Mouse (Mus musculus): ENCODE measurements around the gene Crkl. TPM values are rescaled to one million over a fixed set of nuclear protein-coding genes. Genes with fewer than 3 reads are reported as not detected.

Gene Crkl
- total RNA-seq, 1 experiment from 2014 or later = 39.7 TPM

- no peak for ATAC-seq (ENCODE audit: extremely low read depth, insufficient number of reproducible peaks, low FRiP score, poor library complexity, severe bottlenecking)
These were observed 67.1 kb downstream of the Crkl start for GRCm38 (mm10) chr16:17518910-17519309.

DNA sequence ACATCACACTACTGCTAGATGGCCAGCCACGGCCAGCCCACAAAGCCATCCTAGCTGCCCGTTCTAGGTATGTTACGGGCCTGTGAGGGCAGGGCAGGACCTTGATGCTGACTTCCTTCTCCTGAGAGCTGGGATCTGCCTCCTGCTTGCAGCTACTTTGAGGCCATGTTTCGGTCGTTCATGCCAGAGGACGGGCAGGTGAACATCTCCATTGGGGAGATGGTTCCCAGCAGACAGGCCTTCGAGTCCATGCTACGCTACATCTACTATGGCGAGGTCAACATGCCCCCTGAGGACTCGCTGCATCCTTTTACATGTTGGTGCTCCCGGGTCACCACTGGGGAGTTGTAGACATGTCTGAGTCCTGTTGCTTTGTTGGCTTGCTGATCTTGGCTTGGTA lies 72.4 kb downstream of the Crkl start:
- ATAC-seq (ENCODE audit: extremely low read depth, insufficient number of reproducible peaks, low FRiP score, poor library complexity, severe bottlenecking) = no peak

DNA sequence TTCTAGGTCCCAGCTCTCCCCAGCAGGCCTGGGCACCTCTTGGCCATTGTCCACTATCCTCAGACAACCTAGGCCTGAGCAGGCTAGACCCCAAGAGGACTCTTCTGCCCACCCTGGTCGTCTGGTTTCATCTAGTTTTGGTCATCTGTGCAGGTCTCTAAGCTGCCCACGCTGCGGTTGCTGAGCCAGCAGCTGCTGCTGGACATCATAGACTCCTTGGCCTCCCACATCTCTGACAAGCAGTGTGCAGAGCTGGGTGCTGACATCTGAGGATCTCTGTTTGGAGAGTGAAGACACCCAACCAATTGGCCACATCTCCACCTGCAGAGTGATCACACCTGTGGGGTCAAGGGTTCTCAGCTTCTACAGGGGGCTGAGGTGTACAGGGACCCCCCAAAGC lies 73.7 kb downstream of the Crkl start:
- ATAC-seq (ENCODE audit: extremely low read depth, insufficient number of reproducible peaks, low FRiP score, poor library complexity, severe bottlenecking) = no peak

DNA sequence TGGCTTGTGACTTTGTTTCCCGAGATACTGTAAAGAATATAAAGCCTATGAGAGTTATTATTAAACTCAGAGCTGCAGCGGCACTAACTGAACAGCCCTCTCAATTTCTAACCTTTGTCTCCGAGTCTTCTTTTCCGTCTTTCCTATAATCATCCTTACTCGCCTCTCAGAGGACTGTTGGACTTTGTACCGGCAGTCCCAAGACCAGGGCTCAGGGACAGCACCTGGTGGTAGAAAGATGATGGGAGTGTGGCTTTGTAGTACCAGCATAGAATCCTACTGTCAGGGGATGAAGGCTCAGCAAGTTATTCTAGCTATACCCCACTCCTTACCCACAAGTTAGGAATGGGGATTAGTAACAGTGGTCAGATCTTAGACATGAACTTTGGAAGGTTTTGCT lies 74.4 kb downstream of the Crkl start:
- no peak for ATAC-seq (ENCODE audit: extremely low read depth, insufficient number of reproducible peaks, low FRiP score, poor library complexity, severe bottlenecking)

GRCm38 (mm10) chr16:17527606-17528005 lies 75.8 kb downstream of the Crkl start:
- ATAC-seq (ENCODE audit: extremely low read depth, insufficient number of reproducible peaks, low FRiP score, poor library complexity, severe bottlenecking) = no peak

- no peak for ATAC-seq (ENCODE audit: extremely low read depth, insufficient number of reproducible peaks, low FRiP score, poor library complexity, severe bottlenecking)
These were observed 76.5 kb downstream of the Crkl start for GRCm38 (mm10) chr16:17528276-17528675.

DNA sequence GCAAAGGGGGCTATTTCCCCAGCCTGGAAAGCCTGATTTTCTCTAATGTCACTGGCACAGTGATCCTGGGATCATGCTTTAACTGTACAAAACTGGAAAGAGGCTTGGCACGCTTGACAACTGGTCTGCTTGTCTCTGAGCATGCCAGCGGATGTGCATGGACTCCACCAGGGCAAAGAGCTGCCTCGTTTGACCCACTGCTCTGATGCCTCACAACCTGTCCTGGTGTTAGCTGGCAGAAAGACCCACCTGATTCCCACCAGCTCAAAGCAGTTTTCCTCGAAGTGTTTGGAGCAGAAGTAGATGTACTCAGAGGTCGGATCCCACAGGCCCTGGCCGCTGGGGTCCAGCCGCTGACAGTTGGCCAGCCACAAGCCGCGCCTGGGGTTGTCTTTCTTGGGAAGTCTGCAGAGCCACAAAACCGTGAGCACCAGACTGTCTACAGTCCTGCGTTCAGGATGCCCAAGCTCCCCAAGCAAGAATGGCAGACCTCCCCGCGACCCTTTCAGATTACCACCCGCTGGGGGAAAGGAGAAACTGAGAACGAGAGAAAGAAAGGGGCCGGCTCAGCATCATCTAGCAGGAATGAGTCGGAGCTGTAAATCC lies 78.3 kb downstream of the Crkl start:
- ATAC-seq (ENCODE audit: extremely low read depth, insufficient number of reproducible peaks, low FRiP score, poor library complexity, severe bottlenecking) = no peak

- ATAC-seq (ENCODE audit: extremely low read depth, insufficient number of reproducible peaks, low FRiP score, poor library complexity, severe bottlenecking) = peak; percentile 78
These were observed 79.0 kb downstream of the Crkl start, which contains the start of gene Thap7 for GRCm38 (mm10) chr16:17530640-17531288. Gene Thap7, minus strand, starts transcription at chr16:17531136.

DNA sequence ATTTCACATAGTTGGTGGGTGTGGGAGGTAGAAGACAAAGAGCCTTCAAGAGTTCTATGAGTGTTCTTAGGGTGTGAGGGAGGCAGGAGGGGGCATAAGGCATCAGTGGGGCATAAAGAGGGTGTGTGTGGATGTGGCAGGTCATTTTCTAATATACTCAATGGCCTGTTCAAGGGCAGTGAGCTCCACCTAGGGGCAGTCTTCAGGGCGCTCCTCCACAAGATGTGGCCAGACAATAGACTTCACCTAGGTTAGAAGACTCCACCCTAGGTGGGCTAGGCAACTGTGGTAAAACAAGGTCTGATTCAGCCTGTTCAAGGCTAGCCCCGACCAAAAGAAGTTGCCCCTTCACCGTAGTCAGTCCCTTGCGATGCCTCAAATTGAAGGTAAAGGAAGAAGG lies 80.5 kb downstream of the Crkl start:
- ATAC-seq (ENCODE audit: extremely low read depth, insufficient number of reproducible peaks, low FRiP score, poor library complexity, severe bottlenecking) = no peak

DNA sequence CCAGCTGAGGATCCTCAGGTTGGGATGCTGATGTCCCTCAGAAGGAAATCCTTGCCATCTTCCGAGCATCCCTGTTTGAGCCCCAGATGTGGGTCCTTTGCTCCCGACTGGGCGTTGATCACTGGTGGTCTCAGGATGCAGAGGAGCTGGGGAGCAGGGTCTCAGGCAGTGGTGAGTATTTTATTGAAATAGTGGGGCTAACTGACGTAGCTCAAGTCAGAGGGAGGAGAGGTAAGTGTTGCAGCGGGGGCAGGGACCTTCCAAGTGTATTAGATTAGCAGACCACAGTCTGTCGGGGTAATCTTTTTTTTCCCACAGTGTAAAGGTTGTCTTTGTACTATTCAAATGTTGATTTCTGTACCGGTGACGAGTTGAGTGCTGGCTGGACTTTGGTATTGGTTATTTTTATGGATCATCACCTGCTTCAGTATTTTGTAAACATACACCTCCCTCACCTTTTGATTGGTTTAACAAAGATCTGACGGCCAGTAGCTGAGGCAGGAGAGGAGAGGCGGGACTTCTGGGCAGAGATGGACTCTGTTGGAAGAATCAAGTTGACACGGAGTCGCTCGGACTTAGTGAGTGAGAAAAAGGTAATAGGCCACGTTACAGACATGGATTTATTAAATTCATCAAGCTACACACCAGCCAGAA lies 81.0 kb downstream of the Crkl start:
- ATAC-seq (ENCODE audit: extremely low read depth, insufficient number of reproducible peaks, low FRiP score, poor library complexity, severe bottlenecking) = no peak

DNA sequence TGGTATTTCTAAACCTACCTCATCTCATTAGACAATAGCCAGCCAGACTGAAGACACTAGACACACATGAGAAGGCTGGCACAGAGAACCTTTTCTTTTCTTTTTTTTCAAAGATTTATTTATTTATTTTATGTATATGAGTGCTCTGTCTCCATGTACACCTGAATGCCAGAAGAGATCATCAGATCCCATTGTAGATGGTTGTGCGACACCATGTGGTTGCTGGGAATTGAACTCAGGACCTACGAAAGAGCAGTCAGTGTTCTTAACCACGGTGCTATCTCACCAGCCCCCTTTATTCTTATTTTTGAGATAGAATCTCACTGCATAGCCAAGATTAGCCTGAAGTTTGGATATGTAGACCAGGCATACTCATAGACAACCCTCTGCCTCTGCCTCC lies 84.8 kb downstream of the Crkl start:
- no peak for ATAC-seq (ENCODE audit: extremely low read depth, insufficient number of reproducible peaks, low FRiP score, poor library complexity, severe bottlenecking)

Other genes with a start within 250 kb of the Crkl start
- gene Ube2l3, start 249.3 kb upstream of the Crkl start, total RNA-seq (2017) = 45.5 and 49.6 TPM in 2 replicates
- 0.12 TPM in 1 of 2 replicates, not detected in the other for gene Rimbp3, start 243.4 kb upstream of the Crkl start, total RNA-seq (2017)
- 1.2 and 1.7 TPM in 2 replicates for gene Hic2, start 218.4 kb upstream of the Crkl start, total RNA-seq (2017)
- 11.0 and 13.0 TPM in 2 replicates for gene Tmem191c, start 175.9 kb upstream of the Crkl start, total RNA-seq (2017)
- 0.35 TPM in 1 of 2 replicates, not detected in the other for gene Serpind1, start 120.6 kb upstream of the Crkl start, total RNA-seq (2017)
- gene Snap29, start 46.0 kb upstream of the Crkl start, total RNA-seq (2017) = 67.6 and 74.8 TPM in 2 replicates
- gene Pi4ka, start 45.7 kb upstream of the Crkl start, total RNA-seq (2017) = 68.1 and 93.9 TPM in 2 replicates
- gene Aifm3, start 37.6 kb downstream of the Crkl start, total RNA-seq (2017) = 0.37 TPM in 1 of 2 replicates, not detected in the other
- gene Lztr1, start 56.7 kb downstream of the Crkl start, total RNA-seq (2017) = 33.9 and 42.1 TPM in 2 replicates
- 32.9 and 34.0 TPM in 2 replicates for gene Thap7, start 79.1 kb downstream of the Crkl start, total RNA-seq (2017)
- not detected in 2 replicates for gene Lrrc74b, start 109.3 kb downstream of the Crkl start, total RNA-seq (2017)
- gene P2rx6, start 109.9 kb downstream of the Crkl start, total RNA-seq (2017) = not detected in 2 replicates
- 0.35 TPM in 1 of 2 replicates, not detected in the other for gene Slc7a4, start 131.2 kb downstream of the Crkl start, total RNA-seq (2017)
- 11.6 and 12.8 TPM in 2 replicates for gene Smpd4, start 167.4 kb downstream of the Crkl start, total RNA-seq (2017)
- not detected in 2 replicates for gene Ccdc74a, start 194.5 kb downstream of the Crkl start, total RNA-seq (2017)

All from neutrophil, adult 5-6 weeks (primary cell).